Mouse (Mus musculus) forebrain, embryonic 13.5 days (tissue): ENCODE data around the gene Msln. TPM values are rescaled to one million over a fixed set of nuclear protein-coding genes. Genes with fewer than 3 reads are reported as not detected.
A peak's percentile ranks its signal among the peaks of the same experiment; 100 is the strongest.

ENCODE experiments used
- ATAC-seq: fragments of 200-750 bp; cut with Nextera tagmentation; 2 replicates; pipeline ENCODE4 v1.8.0; 2017
- H3K27ac ChIP-seq: fragments of 300-500 bp; sonication (generic); 2 replicates; pipeline ENCODE4 v1.5.1; 2015; ENCODE audit warnings: inconsistent platforms, mild to moderate bottlenecking, moderate library complexity
- H3K27me3 ChIP-seq: fragments of 300-500 bp; sonication (generic); 2 replicates; pipeline ENCODE4 v1.6.1; 2015; ENCODE audit warnings: mild to moderate bottlenecking, inconsistent platforms
- H3K36me3 ChIP-seq: fragments of 300-500 bp; sonication (generic); 2 replicates; pipeline ENCODE4 v1.6.1; 2015; ENCODE audit warnings: mild to moderate bottlenecking, inconsistent platforms; ENCODE audit not compliant: poor library complexity, severe bottlenecking
- H3K4me1 ChIP-seq: fragments of 300-500 bp; sonication (generic); 2 replicates; pipeline ENCODE4 v1.6.1; 2015; ENCODE audit warnings: inconsistent platforms
- H3K4me2 ChIP-seq: fragments of 300-500 bp; sonication (generic); 2 replicates; pipeline ENCODE4 v1.6.1; 2015; ENCODE audit warnings: inconsistent platforms, mild to moderate bottlenecking, moderate library complexity
- H3K4me3 ChIP-seq: fragments of 300-500 bp; sonication (generic); 2 replicates; pipeline ENCODE4 v1.5.1; 2015; ENCODE audit warnings: mild to moderate bottlenecking, inconsistent platforms
- H3K9ac ChIP-seq: fragments of 300-500 bp; sonication (generic); 2 replicates; pipeline ENCODE4 v1.6.1; 2015; ENCODE audit warnings: mild to moderate bottlenecking, inconsistent platforms
- H3K9me3 ChIP-seq: fragments of 300-500 bp; sonication (generic); replicated peaks from 2 replicates; pipeline ENCODE4 v1.6.1; 2016; ENCODE audit warnings: inconsistent platforms
- WGBS: fragments of 180-500 bp; shearing (Covaris S2); methylation state at CpG from one replicate; pipeline ENCODE4 v1.1.7; 2015; 5-methylcytosine and 5-hydroxymethylcytosine counted together
- polyA plus RNA-seq: library from polyadenylated mRNA; unstranded; fragments of >200 nt; fragmentation: Nextera tagmentation; extraction: Ambion mirVana; gene quantifications from 2 replicates; pipeline ENCODE4 v1.2.1, GENCODE M21; 2015

The Msln gene
- polyA plus RNA-seq, 1 experiment from 2014 or later = 0.18 TPM

DNA sequence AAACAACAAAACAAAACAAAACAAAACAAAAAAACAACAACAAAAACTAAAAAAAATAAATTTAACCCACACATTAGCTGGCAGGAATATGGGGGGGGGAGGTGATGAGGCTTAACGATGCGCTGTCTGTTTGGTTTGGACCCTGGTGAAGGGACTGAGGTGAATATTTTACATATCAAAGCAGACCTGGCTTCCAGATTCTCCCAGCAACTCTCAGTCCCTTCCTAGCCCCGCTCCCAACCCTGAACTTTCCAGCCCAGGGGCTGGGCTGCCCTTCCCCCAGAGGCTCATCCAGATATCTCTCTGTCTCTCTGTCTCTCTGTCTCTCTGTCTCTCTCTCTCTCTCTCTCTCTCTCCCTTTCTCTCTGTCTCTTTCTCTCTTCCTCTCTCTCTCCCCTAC, 8.4 kb upstream of the Msln start:
- H3K27ac ChIP-seq = no peak overlapping the region
- H3K4me2 ChIP-seq = no peak overlapping the region
- no peak overlapping the region for H3K9ac ChIP-seq

DNA sequence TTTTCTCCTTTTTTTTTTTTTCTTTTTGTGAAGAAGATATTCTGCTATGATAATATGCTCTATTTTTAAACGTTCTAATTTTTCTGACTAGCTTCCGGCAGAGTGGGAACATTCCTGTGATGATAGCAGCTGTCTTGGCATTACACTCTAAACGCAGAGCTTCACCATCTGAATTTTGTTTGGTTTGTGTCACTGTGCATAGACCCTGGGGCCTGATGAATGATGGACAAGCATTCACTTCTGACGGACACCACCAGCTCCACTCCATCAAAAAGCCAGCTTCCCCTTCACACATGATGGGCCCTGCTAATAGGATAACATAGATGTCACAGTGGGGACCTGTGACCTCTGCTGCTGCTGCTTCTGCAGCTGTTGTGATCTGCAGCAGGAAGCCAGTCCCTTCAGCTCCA, 7.4 kb upstream of the Msln start:
- 57% methylated on average over 4 of the region's 4 CpGs for WGBS
- Histone ChIP-seq H3K4me3 (no peak overlapping the region), H3K9ac (no peak overlapping the region), H3K9me3 (no peaks in the 10 kb centered on the region), H3K36me3 (no peaks in the 10 kb centered on the region), H3K4me2 (no peak overlapping the region), H3K4me1 (peaks cover 9% of the 10 kb centered on the region), H3K27me3 (0 out of 2 replicates have a peak, but pooled peaks cover 4% of the 10 kb centered on the region), H3K27ac (no peak overlapping the region)
- ATAC-seq = no peak

More for the DNA sequence above, 8.4 kb upstream of the Msln start:
- no peak for ATAC-seq
- Histone ChIP-seq H3K4me3 (no peak overlapping the region), H3K4me1 (peaks cover 10% of the 10 kb centered on the region), H3K36me3 (no peaks in the 10 kb centered on the region), H3K9me3 (no peaks in the 10 kb centered on the region), H3K27me3 (0 out of 2 replicates have a peak, but pooled peaks cover 7% of the 10 kb centered on the region)
- WGBS = 34% methylated on average over 3 of the region's 3 CpGs

DNA sequence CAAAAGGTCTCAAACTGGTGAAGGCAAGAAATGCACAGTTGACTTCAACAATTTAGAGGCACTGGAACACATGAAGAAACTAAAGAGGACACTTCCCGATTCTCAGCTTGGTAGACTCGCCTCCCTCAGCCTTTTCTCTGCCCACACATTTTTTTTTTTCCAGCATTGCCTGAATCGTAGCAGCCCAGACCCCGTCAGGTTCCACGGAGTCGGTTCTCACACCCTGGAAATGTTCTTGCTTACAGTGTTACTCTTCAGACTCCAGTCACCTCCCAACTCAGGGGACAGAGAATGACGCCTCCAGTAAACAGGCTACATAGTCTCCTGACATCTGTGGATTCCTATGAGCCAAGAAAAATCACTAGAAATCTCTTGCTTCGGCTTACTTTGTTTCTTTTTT, 6.0 kb upstream of the Msln start:
- no peaks in the 10 kb centered on the region for H3K36me3 ChIP-seq
- no peak overlapping the region for H3K9ac ChIP-seq
- 0 out of 2 replicates have a peak, but pooled peaks cover 4% of the 10 kb centered on the region for H3K27me3 ChIP-seq
- H3K27ac ChIP-seq = no peak overlapping the region
- H3K4me2 ChIP-seq = no peak overlapping the region
- H3K9me3 ChIP-seq = no peaks in the 10 kb centered on the region
- no peak overlapping the region for H3K4me3 ChIP-seq
- WGBS = 80% methylated on average over 8 of the region's 8 CpGs
- no peaks in the 10 kb centered on the region for H3K4me1 ChIP-seq
- no peak for ATAC-seq

DNA sequence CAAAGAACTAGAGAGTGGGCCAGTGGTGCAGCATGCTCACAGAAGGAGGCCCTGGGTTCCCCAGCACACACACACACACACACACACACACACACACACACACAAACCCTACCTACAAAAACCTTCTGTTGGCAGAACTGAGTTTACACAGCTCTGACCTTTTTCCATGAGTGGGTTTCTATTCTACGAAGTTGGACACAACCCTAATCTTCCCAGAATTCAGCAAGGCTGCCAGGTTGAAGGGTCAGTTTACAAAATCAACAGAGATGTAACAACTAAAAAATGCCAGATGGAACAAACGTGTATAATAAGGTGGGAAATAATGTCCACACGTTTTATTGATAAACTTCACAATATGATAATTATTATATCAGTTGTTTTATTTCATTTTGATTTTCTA, 3.5 kb upstream of the Msln start:
- Histone ChIP-seq H3K4me1 (no peaks in the 10 kb centered on the region), H3K9ac (no peak overlapping the region), H3K27ac (no peak overlapping the region), H3K27me3 (0 out of 2 replicates have a peak, but pooled peaks cover 4% of the 10 kb centered on the region), H3K36me3 (no peaks in the 10 kb centered on the region), H3K4me3 (no peak overlapping the region), H3K9me3 (no peaks in the 10 kb centered on the region), H3K4me2 (no peak overlapping the region)
- WGBS = 80% methylated on average over 3 of the region's 3 CpGs
- ATAC-seq = no peak

DNA sequence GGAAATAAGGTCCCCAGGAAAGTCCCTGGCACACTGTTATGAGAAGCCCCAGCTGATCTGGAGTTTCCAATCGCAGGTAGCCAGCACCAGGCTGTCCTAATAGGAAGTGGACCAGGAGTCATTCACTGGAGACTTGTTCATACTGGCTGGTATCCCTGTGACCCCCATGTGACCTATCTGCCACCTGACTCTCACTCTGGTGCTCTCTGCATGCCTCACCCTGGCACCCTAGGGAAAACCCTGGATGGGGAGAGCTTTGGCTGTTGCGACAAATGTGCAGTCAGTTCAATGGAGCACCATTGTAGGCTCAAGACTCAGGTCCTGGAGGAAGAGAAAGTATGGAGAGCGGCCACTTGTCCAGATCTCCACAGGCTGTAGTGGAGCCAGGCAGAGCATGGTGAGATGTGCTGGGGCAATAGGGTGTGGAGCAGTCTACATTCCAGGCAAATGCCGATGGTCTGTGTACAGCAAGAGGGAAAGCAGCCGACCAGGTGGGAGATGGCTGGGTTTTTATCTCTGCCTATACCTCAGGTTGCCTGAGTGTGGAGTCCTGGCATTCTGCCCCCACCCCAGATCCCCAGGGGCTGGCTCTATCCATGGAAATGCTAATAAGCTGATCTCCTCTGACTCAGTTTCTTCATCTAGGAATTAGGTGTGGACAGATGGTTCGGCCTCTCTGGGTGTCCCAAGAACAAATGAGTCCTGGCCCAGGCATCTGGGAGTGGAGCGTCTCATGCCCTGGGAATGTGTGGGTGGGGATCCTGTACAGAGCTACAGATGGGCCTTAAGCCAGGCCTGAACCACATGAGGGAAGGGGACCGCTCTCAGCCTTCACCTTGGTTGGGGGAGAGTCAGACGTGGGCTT, 2.4 kb upstream of the Msln start:
- H3K4me2 ChIP-seq = no peak overlapping the region
- H3K27me3 ChIP-seq = 0 out of 2 replicates have a peak, but pooled peaks cover 4% of the 10 kb centered on the region
- no peak for ATAC-seq
- H3K9me3 ChIP-seq = no peaks in the 10 kb centered on the region
- H3K4me3 ChIP-seq = no peak overlapping the region
- no peak overlapping the region for H3K27ac ChIP-seq
- H3K36me3 ChIP-seq = no peaks in the 10 kb centered on the region
- no peak overlapping the region for H3K9ac ChIP-seq
- peaks cover 2% of the 10 kb centered on the region for H3K4me1 ChIP-seq
- 80% methylated on average over 9 of the region's 9 CpGs for WGBS

DNA sequence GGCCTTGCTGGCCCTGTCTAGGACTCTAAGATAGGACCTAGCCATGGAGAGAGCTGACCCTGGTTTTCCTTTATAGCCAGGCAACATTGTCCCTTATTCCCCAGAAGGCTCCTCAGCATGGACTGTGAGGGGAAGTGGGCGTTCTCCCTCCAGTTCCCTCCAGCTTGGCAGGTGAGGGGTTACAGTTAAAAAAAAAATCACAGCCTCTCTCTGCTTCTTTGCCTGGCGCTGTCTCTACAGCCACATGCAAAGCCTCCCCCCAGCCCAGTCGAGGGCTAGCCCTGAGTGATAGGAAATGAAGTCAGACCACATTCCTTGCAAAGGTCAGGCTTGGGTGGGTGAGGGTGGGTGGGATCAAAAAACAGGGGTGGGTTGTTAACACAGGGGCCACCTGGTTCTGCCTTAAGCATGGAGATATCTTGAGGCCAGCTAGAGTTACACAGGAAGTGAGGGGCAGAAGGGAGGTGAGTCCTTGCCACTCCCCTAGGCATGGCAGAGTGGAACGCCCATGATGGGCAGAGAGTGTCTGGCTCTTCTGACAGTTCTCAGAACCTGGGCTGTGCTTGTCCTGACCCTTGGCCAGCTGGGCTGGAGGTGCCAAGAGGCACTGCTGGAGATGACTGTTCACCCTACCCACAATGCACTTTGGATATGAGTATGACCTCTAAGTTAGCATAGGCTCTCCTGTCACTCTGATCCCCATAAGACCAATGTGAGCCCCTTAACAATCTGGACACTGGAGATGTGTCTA, 1.6 kb upstream of the Msln start:
- Histone ChIP-seq H3K27ac (no peak overlapping the region), H3K36me3 (no peaks in the 10 kb centered on the region), H3K4me3 (no peak overlapping the region), H3K27me3 (0 out of 2 replicates have a peak, but pooled peaks cover 4% of the 10 kb centered on the region), H3K9me3 (no peaks in the 10 kb centered on the region), H3K4me2 (no peak overlapping the region), H3K4me1 (peaks cover 7% of the 10 kb centered on the region), H3K9ac (no peak overlapping the region)
- ATAC-seq = no peak
- WGBS = 61% methylated on average over 4 of the region's 4 CpGs

DNA sequence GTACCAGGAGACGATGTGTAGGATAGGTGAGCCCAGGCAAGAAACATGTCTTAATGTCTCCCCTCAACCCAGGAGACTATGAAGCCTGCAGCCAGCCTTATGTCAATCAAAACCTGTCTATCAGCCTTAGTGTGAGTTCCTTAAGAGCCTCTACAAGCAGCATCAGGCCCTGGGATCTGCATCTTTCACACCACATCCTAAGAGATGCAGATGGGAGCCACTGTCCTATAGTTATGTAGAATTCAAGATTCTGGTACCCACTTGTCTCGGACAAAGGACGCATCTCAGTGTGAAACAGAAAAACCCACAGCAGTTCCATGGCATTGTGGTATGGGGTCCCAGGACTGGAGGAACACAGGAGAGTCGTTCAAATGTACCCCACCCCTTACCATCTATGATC, 908 bp upstream of the Msln start:
- Histone ChIP-seq H3K36me3 (no peaks in the 10 kb centered on the region), H3K9me3 (no peaks in the 10 kb centered on the region), H3K9ac (no peak overlapping the region), H3K4me1 (peaks cover 7% of the 10 kb centered on the region), H3K27ac (no peak overlapping the region), H3K4me3 (no peak overlapping the region), H3K27me3 (0 out of 2 replicates have a peak, but pooled peaks cover 4% of the 10 kb centered on the region), H3K4me2 (no peak overlapping the region)
- no peak for ATAC-seq
- WGBS = 79% methylated on average over 4 of the region's 4 CpGs

DNA sequence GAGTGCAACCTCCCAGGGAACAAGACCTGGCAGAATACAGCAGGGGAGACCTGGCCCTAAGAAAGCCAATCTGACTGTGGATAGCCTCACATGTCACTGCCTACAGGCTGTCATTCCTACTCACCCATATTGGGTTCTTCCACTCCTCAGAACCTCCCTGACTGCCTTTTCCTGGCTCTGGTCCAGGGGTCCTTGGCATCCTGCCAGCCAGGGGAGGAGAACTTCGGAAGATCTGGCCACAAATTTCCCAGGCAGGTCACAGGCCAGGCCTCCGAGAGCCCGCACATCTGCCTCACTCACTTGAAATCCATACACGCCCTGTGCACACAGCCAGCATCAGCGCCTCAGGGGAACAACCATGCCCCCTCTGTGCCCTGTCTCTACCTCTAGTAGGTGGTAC, 2.7 kb downstream of the Msln start:
- Histone ChIP-seq H3K4me1 (peaks cover 7% of the 10 kb centered on the region), H3K36me3 (no peaks in the 10 kb centered on the region), H3K27ac (no peak overlapping the region), H3K4me2 (no peak overlapping the region), H3K27me3 (peaks cover 5% of the 10 kb centered on the region; the same call in 1 of the 2 replicates), H3K9me3 (no peaks in the 10 kb centered on the region), H3K4me3 (no peak overlapping the region), H3K9ac (0 out of 2 replicates have a peak overlapping the region, but pooled peaks have one; percentile 13)
- no peak for ATAC-seq
- 51% methylated on average over 5 of the region's 5 CpGs for WGBS

DNA sequence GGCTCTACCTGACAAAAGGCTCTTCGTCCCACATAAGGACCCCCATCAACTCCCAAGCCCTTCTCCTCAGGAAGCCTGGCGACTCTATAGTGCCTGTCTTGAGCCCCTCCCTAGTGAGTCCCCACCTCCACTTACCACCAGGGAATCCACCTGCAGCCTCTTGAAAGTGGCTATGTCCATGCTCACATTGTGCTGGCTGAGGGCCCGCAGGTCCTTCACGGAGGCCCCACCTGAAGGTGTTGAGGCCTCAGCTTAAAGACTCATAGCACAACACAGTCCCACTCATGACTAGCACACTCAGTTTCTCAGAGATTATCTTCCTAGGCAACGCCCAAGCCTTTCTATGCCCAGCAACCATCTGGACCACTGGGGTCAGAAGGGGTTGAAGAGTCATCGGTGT, 4.9 kb downstream of the Msln start:
- Histone ChIP-seq H3K36me3 (no peaks in the 10 kb centered on the region), H3K4me3 (no peak overlapping the region), H3K27me3 (peaks cover 5% of the 10 kb centered on the region; the same call in 1 of the 2 replicates), H3K27ac (no peak overlapping the region), H3K4me1 (peaks cover 7% of the 10 kb centered on the region), H3K9ac (no peak overlapping the region), H3K4me2 (no peak overlapping the region), H3K9me3 (no peaks in the 10 kb centered on the region)
- ATAC-seq = no peak
- WGBS = 85% methylated on average over 6 of the region's 6 CpGs

DNA sequence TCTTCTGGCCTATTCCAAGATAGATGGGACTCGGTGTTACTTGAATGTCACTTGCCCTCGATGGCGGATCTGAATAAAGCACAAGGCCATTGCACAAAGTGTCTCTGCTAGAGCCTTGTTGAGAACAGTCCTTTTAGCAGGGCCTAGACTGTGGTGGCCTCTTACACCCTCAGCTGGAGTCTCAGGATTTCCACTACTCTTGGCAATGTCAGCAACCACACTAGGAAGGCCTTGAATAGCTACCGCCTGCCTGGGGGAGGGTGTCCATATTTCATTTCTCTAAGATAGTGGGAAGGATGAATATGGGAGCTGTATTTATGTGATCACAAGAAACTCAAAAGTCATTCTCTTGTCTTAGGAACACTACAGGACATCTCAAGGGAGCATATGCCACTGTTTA, 5.9 kb downstream of the Msln start:
- no peak for ATAC-seq
- Histone ChIP-seq H3K36me3 (no peaks in the 10 kb centered on the region), H3K27me3 (peaks cover 5% of the 10 kb centered on the region; the same call in 1 of the 2 replicates), H3K27ac (no peak overlapping the region), H3K4me3 (no peak overlapping the region), H3K9me3 (no peaks in the 10 kb centered on the region), H3K9ac (no peak overlapping the region), H3K4me2 (no peak overlapping the region), H3K4me1 (peaks cover 7% of the 10 kb centered on the region)
- WGBS = 95% methylated on average over 4 of the region's 4 CpGs

DNA sequence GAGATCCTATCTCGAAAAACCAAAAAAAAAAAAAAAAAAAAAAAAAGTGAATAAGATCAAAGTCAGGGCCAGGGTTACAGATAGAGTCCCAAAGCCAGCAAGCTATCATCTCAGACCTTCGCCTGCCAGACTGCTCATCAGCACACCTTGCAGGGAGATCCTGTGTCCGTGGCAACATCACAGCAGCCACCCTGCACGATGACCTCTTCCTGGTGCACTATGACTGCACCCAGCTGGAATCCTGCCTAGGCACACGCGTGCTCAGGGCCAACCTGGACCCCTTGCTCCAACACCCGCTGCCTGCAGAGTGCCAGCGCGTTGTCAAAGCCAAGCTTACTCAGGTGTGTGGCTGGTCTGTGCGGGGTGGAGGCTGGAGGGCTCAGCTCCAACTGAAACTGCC, 9.9 kb downstream of the Msln start:
- ATAC-seq = no peak
- H3K36me3 ChIP-seq = no peaks in the 10 kb centered on the region
- H3K4me1 ChIP-seq = no peaks in the 10 kb centered on the region
- no peak overlapping the region for H3K27ac ChIP-seq
- H3K9ac ChIP-seq = no peak overlapping the region
- no peak overlapping the region for H3K4me3 ChIP-seq
- peaks cover 5% of the 10 kb centered on the region; the same call in 1 of the 2 replicates for H3K27me3 ChIP-seq
- no peaks in the 10 kb centered on the region for H3K9me3 ChIP-seq
- 87% methylated on average over 10 of the region's 10 CpGs for WGBS
- no peak overlapping the region for H3K4me2 ChIP-seq

DNA sequence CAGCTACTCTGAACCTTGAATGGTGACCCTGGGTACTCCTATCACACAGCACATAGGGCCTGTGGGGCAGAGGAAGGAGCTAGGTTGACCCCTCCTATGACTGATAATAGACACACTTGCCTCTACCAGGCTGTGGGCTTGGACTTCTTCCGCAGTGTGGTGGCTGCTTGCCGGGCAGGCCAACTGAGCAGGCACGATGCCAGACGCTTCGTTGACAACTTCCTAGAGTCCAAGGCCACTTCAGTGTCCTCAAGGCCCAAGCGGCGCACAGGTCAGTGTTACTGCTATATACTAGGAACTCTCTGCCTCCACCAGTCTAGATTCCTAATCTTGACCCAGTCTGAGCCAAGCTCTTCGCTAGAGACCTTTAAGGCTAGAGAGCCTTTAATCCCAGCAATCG, 10.3 kb downstream of the Msln start:
- WGBS = 93% methylated on average over 9 of the region's 9 CpGs
- no peak for ATAC-seq
- H3K4me1 ChIP-seq = no peaks in the 10 kb centered on the region
- no peak overlapping the region for H3K4me3 ChIP-seq
- H3K36me3 ChIP-seq = no peaks in the 10 kb centered on the region
- no peak overlapping the region for H3K9ac ChIP-seq
- no peaks in the 10 kb centered on the region for H3K9me3 ChIP-seq
- H3K4me2 ChIP-seq = no peak overlapping the region
- H3K27ac ChIP-seq = no peak overlapping the region
- peaks cover under 1% of the 10 kb centered on the region; the same call in 1 of the 2 replicates for H3K27me3 ChIP-seq
